Mouse (Mus musculus): ENCODE data around the gene Gm156. TPM values are rescaled to one million over a fixed set of nuclear protein-coding genes. Genes with fewer than 3 reads are reported as not detected.

Gene Gm156
- polyA plus RNA-seq, 1 experiment from 2014 or later, result not detected

DNA sequence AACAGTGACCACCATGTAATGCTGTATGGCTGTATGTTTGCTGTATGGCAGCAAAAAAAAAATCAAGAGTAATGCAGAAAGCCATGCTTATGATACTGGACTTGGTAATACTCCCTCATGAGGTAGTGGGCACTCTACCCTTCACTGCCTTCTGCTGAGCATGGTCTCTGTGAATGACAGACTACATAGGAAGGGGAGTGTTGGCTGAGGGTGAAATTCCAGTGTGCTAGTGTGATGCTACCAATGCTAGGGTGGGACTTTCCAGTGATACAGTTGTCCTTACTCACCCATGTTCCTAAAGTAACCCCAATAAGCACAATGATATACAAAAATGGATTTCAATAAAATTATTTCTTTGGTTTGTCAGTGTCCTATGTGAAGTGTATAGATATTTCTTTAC lies 47.7 kb downstream of the Gm156 start:
- no peaks in the 10 kb centered on the region for H3K9me3 ChIP-seq (ENCODE audit: control insufficient read depth, low read length)
- H3K4me2 ChIP-seq (ENCODE audit: low read depth, low read length), result no peak overlapping the region
- H3K4me1 ChIP-seq (ENCODE audit: control insufficient read depth, insufficient read depth, low read length), result no peaks in the 10 kb centered on the region
- H3K36me3 ChIP-seq (ENCODE audit: control insufficient read depth, insufficient read depth, low read length), result no peaks in the 10 kb centered on the region
- no peak overlapping the region for H3K27ac ChIP-seq (replicated peaks; ENCODE audit: low read depth, low read length)
- DNase-seq (ENCODE audit: low spot score) (no peak), ATAC-seq (ENCODE audit: low read depth) (no peak)
- H3K27me3 ChIP-seq (replicated peaks; ENCODE audit: control insufficient read depth, insufficient read depth, low read length), result no peaks in the 10 kb centered on the region
- no peak overlapping the region for H3K9ac ChIP-seq (ENCODE audit: low read depth, low read length)
- H3K4me3 ChIP-seq (ENCODE audit: low read depth, low read length), result no peak overlapping the region

DNA sequence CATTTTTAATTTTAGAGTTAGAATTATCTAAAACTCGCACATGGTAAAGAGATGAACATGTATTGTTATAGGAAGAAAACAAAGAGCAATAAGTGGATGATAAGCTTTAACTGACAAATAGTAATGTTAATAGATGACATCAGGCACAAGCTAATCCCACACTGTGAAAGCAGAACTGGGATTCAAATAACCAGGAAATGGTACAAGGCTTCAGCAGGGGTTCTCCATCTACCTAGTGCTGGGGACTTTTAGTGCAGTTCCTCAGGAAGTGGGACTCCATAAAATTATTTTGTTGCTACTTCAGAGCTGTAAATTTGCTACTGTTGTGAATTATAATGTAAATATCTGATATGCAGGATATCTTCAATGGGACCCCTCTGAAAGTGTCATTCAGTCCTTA lies 56.8 kb downstream of the Gm156 start:
- DNase-seq (ENCODE audit: low spot score), result no peak
- 82% methylated on average over 1 of the region's 1 CpGs for WGBS
- no peak for ATAC-seq (ENCODE audit: low read depth)
- Histone ChIP-seq H3K27me3 (replicated peaks; ENCODE audit: control insufficient read depth, insufficient read depth, low read length) (no peaks in the 10 kb centered on the region), H3K9ac (ENCODE audit: low read depth, low read length) (no peak overlapping the region), H3K27ac (replicated peaks; ENCODE audit: low read depth, low read length) (no peak overlapping the region), H3K9me3 (ENCODE audit: control insufficient read depth, low read length) (no peaks in the 10 kb centered on the region), H3K36me3 (ENCODE audit: control insufficient read depth, insufficient read depth, low read length) (no peaks in the 10 kb centered on the region), H3K4me1 (ENCODE audit: control insufficient read depth, insufficient read depth, low read length) (no peaks in the 10 kb centered on the region), H3K4me3 (ENCODE audit: low read depth, low read length) (no peak overlapping the region), H3K4me2 (ENCODE audit: low read depth, low read length) (no peak overlapping the region)

DNA sequence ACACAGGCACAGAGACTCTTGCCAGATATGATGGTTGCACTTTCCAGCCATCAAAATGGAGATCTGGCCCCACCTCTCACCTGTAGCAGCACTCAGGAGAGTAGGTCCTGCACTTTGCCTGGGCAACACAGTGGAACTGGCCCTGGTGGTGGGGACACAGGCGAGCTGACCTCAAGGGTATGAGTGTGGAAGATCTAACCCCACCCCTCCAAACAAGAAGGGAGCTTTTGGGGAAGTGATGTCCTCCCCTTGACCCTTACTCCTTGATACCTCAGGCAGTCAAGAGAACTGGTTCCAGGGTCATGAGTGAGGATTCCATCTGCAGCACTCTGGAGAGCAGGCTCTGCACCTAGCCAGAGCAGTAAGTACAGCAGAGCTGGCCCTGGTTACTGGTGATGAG lies 62.7 kb downstream of the Gm156 start:
- DNase-seq (ENCODE audit: low spot score) (no peak), ATAC-seq (ENCODE audit: low read depth) (no peak)
- no peaks in the 10 kb centered on the region for H3K27me3 ChIP-seq (replicated peaks; ENCODE audit: control insufficient read depth, insufficient read depth, low read length)
- H3K27ac ChIP-seq (replicated peaks; ENCODE audit: low read depth, low read length), result no peak overlapping the region
- H3K9ac ChIP-seq (ENCODE audit: low read depth, low read length), result no peak overlapping the region
- H3K9me3 ChIP-seq (ENCODE audit: control insufficient read depth, low read length), result no peaks in the 10 kb centered on the region
- no peak overlapping the region for H3K4me3 ChIP-seq (ENCODE audit: low read depth, low read length)
- H3K4me2 ChIP-seq (ENCODE audit: low read depth, low read length), result no peak overlapping the region
- H3K4me1 ChIP-seq (ENCODE audit: control insufficient read depth, insufficient read depth, low read length), result no peaks in the 10 kb centered on the region
- WGBS, result 53% methylated on average over 1 of the region's 1 CpGs
- no peaks in the 10 kb centered on the region for H3K36me3 ChIP-seq (ENCODE audit: control insufficient read depth, insufficient read depth, low read length)

DNA sequence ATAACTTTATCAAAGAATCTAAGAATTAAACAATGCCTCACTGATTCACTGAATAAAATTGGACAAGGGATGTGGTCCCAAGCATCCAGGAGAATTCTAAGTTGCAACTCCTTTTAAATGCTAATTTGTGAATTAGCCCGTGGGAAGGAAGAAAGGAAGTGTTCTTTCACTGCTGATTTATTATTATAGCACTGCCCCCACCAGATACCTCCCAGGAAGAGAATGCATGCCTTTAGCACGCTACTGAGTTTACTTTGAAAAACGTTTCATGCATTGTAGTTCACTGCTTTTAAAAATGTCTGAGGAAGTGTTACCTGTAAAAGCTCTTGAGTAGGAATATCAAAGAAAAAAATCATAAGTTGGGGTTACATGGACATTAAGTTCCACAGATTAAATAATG lies 63.6 kb downstream of the Gm156 start:
- Histone ChIP-seq H3K36me3 (ENCODE audit: control insufficient read depth, insufficient read depth, low read length) (no peaks in the 10 kb centered on the region), H3K4me2 (ENCODE audit: low read depth, low read length) (no peak overlapping the region), H3K4me1 (ENCODE audit: control insufficient read depth, insufficient read depth, low read length) (no peaks in the 10 kb centered on the region), H3K4me3 (ENCODE audit: low read depth, low read length) (no peak overlapping the region), H3K9ac (ENCODE audit: low read depth, low read length) (no peak overlapping the region), H3K27ac (replicated peaks; ENCODE audit: low read depth, low read length) (no peak overlapping the region), H3K27me3 (replicated peaks; ENCODE audit: control insufficient read depth, insufficient read depth, low read length) (no peaks in the 10 kb centered on the region), H3K9me3 (ENCODE audit: control insufficient read depth, low read length) (no peaks in the 10 kb centered on the region)
- DNase-seq (ENCODE audit: low spot score), result no peak
- 35% methylated on average over 3 of the region's 3 CpGs for WGBS
- no peak for ATAC-seq (ENCODE audit: low read depth)

DNA sequence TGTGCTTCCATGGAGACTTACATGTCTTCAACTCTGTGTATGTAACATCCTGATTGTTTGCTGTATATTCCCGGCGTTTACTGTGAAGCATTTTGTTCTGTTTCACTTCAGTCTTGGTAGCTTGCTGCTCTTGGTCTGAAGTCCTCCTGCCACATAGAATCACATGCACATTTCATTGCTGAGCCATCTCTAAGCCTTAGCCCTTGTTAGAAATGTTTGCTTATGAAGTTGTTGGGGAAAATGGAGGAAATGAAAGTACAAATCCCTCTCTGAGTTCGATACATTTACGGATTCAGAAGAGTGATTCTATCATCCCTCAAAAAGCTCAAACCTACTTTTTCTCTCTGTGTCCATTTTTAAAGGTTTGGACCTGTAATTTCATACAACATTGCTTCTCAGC lies 67.0 kb downstream of the Gm156 start, which contains the start of gene Klri1:
Gene Klri1 (minus strand): TSS at position 101 of the 400 bp plus-strand sequence.
- ATAC-seq (ENCODE audit: low read depth) (no peak), DNase-seq (ENCODE audit: low spot score) (no peak)
- Histone ChIP-seq H3K4me3 (ENCODE audit: low read depth, low read length) (no peak within 1 kb of the TSS), H3K4me2 (ENCODE audit: low read depth, low read length) (no peak within 1 kb of the TSS), H3K36me3 (ENCODE audit: control insufficient read depth, insufficient read depth, low read length) (no peaks in the 10 kb centered on the region), H3K9me3 (ENCODE audit: control insufficient read depth, low read length) (no peaks in the 10 kb centered on the region), H3K9ac (ENCODE audit: low read depth, low read length) (no peak within 1 kb of the TSS), H3K27me3 (replicated peaks; ENCODE audit: control insufficient read depth, insufficient read depth, low read length) (no peaks in the 10 kb centered on the region), H3K27ac (replicated peaks; ENCODE audit: low read depth, low read length) (no peak within 1 kb of the TSS), H3K4me1 (ENCODE audit: control insufficient read depth, insufficient read depth, low read length) (no peaks in the 10 kb centered on the region)
- 91% methylated on average over 4 of the region's 4 CpGs for WGBS

Other genes with a start within 250 kb of the Gm156 start
- gene Klre1, start 206.4 kb downstream of the Gm156 start, polyA plus RNA-seq (2014; fragmentation: Nextera tagmentation; extraction: Ambion mirVana), result not detected in 2 replicates
- 0.26 and 2.4 TPM in 2 replicates for gene Klrd1, start 192.5 kb downstream of the Gm156 start, polyA plus RNA-seq (2014; fragmentation: Nextera tagmentation; extraction: Ambion mirVana)
- gene Klrk1, start 160.4 kb downstream of the Gm156 start, polyA plus RNA-seq (2014; fragmentation: Nextera tagmentation; extraction: Ambion mirVana), result 0.06 TPM in 1 of 2 replicates, not detected in the other
- not detected in 2 replicates for gene Klrc3, start 140.9 kb downstream of the Gm156 start, polyA plus RNA-seq (2014; fragmentation: Nextera tagmentation; extraction: Ambion mirVana)
- not detected in 2 replicates for gene Klrc2, start 123.6 kb downstream of the Gm156 start, polyA plus RNA-seq (2014; fragmentation: Nextera tagmentation; extraction: Ambion mirVana)
- not detected in 2 replicates for gene Klrc1, start 105.3 kb downstream of the Gm156 start, polyA plus RNA-seq (2014; fragmentation: Nextera tagmentation; extraction: Ambion mirVana)
- gene Klri1, start 67.1 kb downstream of the Gm156 start, polyA plus RNA-seq (2014; fragmentation: Nextera tagmentation; extraction: Ambion mirVana), result not detected in 2 replicates
- not detected in 2 replicates for gene Klri2, start 43.8 kb downstream of the Gm156 start, polyA plus RNA-seq (2014; fragmentation: Nextera tagmentation; extraction: Ambion mirVana)
- not detected in 2 replicates for gene Gm17631, start 78.4 kb upstream of the Gm156 start, polyA plus RNA-seq (2014; fragmentation: Nextera tagmentation; extraction: Ambion mirVana)
- not detected in 2 replicates for gene Klra17, start 92.4 kb upstream of the Gm156 start, polyA plus RNA-seq (2014; fragmentation: Nextera tagmentation; extraction: Ambion mirVana)
- not detected in 2 replicates for gene Klra5, start 133.4 kb upstream of the Gm156 start, polyA plus RNA-seq (2014; fragmentation: Nextera tagmentation; extraction: Ambion mirVana)
- gene Klra6, start 242.7 kb upstream of the Gm156 start, polyA plus RNA-seq (2014; fragmentation: Nextera tagmentation; extraction: Ambion mirVana), result not detected in 2 replicates